8 mouse cellular contexts compared by ENCODE assay signal in genomic region chr1:72439146-72439545, GRCm38 (mm10).
A peak's percentile ranks its signal among the peaks of the same experiment; 100 is the strongest.
DNase-seq lines count a peak whose midpoint lies in the region; ATAC-seq lines count a peak whose summit lies in the region.
"Had no signal": no experiment of that assay in that cellular context is flagged by ENCODE, and none has a peak within 500 bp of the region (broad histone marks: within the 10 kb centered on the region; RNA-seq: fewer than 3 reads in every experiment).

No protein-coding gene starts in this region.

- no peak for ATAC-seq in megakaryocyte-erythroid progenitor cell, adult 5-6 weeks (replicated peaks; ENCODE audit: low FRiP score, low TSS enrichment, poor library complexity, severe bottlenecking)

- peak; percentile 4 for DNase-seq in lung, postnatal 10 days
- DNase-seq in lung, postnatal 36 days: no peak
- DNase-seq in cerebellum, postnatal 10 days: peak; percentile 76 to 77
- peak; percentile 61 for DNase-seq in layer of hippocampus, adult 9-10 months (ENCODE audit: low spot score)
- peak; percentile 38 for DNase-seq in skeletal muscle tissue, adult 2 months (ENCODE audit: low read depth, low spot score)
- DNase-seq in kidney, postnatal 14 days: no peak
- DNase-seq: kidney, postnatal 25 days had no signal

Comparison
In these comparisons a context has a peak if more than half of its experiments do, and no peak if none do; other contexts are left out.
1. DNase-seq: peak in lung, postnatal 10 days (single experiment), cerebellum, postnatal 10 days (2 of 2), layer of hippocampus, adult 9-10 months (single experiment) and skeletal muscle tissue, adult 2 months (single experiment); none in lung, postnatal 36 days (single experiment) and kidney, postnatal 14 days (single experiment).